Mouse (Mus musculus) liver, embryonic 16.5 days (tissue): ENCODE results near the gene Rusc2. TPM values are rescaled to one million over a fixed set of nuclear protein-coding genes. Genes with fewer than 3 reads are reported as not detected.

Experiments used
- ATAC-seq: fragments of 200-750 bp; cut with Nextera tagmentation; 2 replicates; pipeline ENCODE4 v1.8.0; 2017; ENCODE audit warnings: low read depth, mild to moderate bottlenecking, moderate number of reproducible peaks, moderate library complexity
- H3K27ac ChIP-seq: fragments of 300-500 bp; sonication (generic); 2 replicates; pipeline ENCODE4 v1.5.1; 2014; ENCODE audit warnings: mild to moderate bottlenecking, low read length
- H3K27me3 ChIP-seq: fragments of 300-500 bp; sonication (generic); 2 replicates; pipeline ENCODE4 v1.6.1; 2014; ENCODE audit warnings: low read depth, low read length, mixed read lengths; ENCODE audit not compliant: control insufficient read depth, insufficient read depth
- H3K36me3 ChIP-seq: fragments of 300-500 bp; sonication (generic); 2 replicates; pipeline ENCODE4 v1.6.1; 2014; ENCODE audit warnings: mild to moderate bottlenecking; ENCODE audit not compliant: control insufficient read depth, insufficient read depth
- H3K4me1 ChIP-seq: fragments of 300-500 bp; sonication (generic); 2 replicates; pipeline ENCODE4 v1.6.1; 2014; ENCODE audit warnings: low read depth, low read length, mixed read lengths; ENCODE audit not compliant: control insufficient read depth
- H3K4me2 ChIP-seq: fragments of 300-500 bp; sonication (generic); 2 replicates; pipeline ENCODE4 v1.6.1; 2014; ENCODE audit warnings: low read depth, low read length, mixed read lengths
- H3K4me3 ChIP-seq: fragments of 300-500 bp; sonication (generic); 2 replicates; pipeline ENCODE4 v1.5.1; 2014; ENCODE audit warnings: low read depth, mild to moderate bottlenecking, low read length
- H3K9ac ChIP-seq: fragments of 300-500 bp; sonication (generic); 2 replicates; pipeline ENCODE4 v1.6.1; 2014; ENCODE audit warnings: low read depth, low read length
- H3K9me3 ChIP-seq: fragments of 300-500 bp; sonication (generic); replicated peaks from 2 replicates; pipeline ENCODE4 v1.6.1; 2016; ENCODE audit warnings: low read length; ENCODE audit not compliant: control insufficient read depth
- WGBS: fragments of 180-500 bp; shearing (Covaris S2); extraction: QIAGEN DNeasy Blood & Tissue Kit; methylation state at CpG from one replicate; pipeline ENCODE4 v1.1.7; 2014; ENCODE audit not compliant: insufficient replicate concordance; 5-methylcytosine and 5-hydroxymethylcytosine counted together
- polyA plus RNA-seq: library from polyadenylated mRNA; unstranded; fragments of >200 nt; fragmentation: Nextera tagmentation; extraction: Ambion mirVana; gene quantifications from 2 replicates; pipeline ENCODE4 v1.2.1, GENCODE M21; 2015

Gene Rusc2
- polyA plus RNA-seq, 1 experiment from 2014 or later, result 2.9 TPM

GRCm38 (mm10) chr4:43391521-43392050 is 9.8 kb downstream of the Rusc2 start:
- Histone ChIP-seq H3K4me3 (no peak overlapping the region), H3K9ac (no peak overlapping the region), H3K27me3 (no peaks in the 10 kb centered on the region), H3K27ac (no peak overlapping the region), H3K4me1 (peaks cover 4% of the 10 kb centered on the region; the same call in 1 of the 2 replicates), H3K4me2 (no peak overlapping the region), H3K9me3 (no peaks in the 10 kb centered on the region), H3K36me3 (no peaks in the 10 kb centered on the region)
- peak; percentile 44 for ATAC-seq
- 56% methylated on average over 3 of the region's 3 CpGs for WGBS

GRCm38 (mm10) chr4:43394345-43394891 is 12.6 kb downstream of the Rusc2 start:
- Histone ChIP-seq H3K4me3 (no peak overlapping the region), H3K4me1 (peaks cover 4% of the 10 kb centered on the region; the same call in 1 of the 2 replicates), H3K4me2 (0 out of 2 replicates have a peak overlapping the region, but pooled peaks have one; percentile 4), H3K9ac (no peak overlapping the region), H3K27me3 (no peaks in the 10 kb centered on the region), H3K36me3 (no peaks in the 10 kb centered on the region), H3K27ac (peak overlapping the region; percentile 66), H3K9me3 (no peaks in the 10 kb centered on the region)
- WGBS, result 39% methylated on average over 15 of the region's 15 CpGs
- ATAC-seq, result peak; percentile 72

DNA sequence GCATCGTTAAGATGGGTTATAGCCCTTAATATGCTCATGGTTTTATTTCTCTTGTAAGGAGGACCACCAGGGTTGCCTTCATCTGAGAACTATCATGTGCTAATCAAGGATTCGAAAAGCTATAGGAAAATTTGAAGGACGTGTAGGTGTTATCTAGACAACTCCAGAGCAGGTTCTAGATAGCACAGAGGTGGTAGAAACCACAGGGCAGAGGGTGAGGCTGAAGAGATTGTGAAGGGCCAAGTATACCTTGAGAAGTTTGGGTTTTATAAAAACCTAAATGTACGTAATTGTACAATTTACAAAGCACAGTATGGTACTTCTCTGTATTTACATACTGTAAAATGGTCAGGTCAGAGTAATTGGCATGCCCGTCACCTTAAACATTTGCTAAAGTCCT is 13.4 kb downstream of the Rusc2 start:
- Histone ChIP-seq H3K4me3 (no peak overlapping the region), H3K9me3 (no peaks in the 10 kb centered on the region), H3K9ac (no peak overlapping the region), H3K36me3 (no peaks in the 10 kb centered on the region), H3K4me1 (peaks cover 4% of the 10 kb centered on the region; the same call in 1 of the 2 replicates), H3K27me3 (no peaks in the 10 kb centered on the region), H3K27ac (peak overlapping the region; percentile 66), H3K4me2 (no peak overlapping the region)
- WGBS, result 51% methylated on average over 5 of the region's 5 CpGs
- no peak for ATAC-seq

- no peaks in the 10 kb centered on the region for H3K9me3 ChIP-seq
- WGBS, result 52% methylated on average over 9 of the region's 9 CpGs
- H3K9ac ChIP-seq, result no peak overlapping the region
- H3K27me3 ChIP-seq, result no peaks in the 10 kb centered on the region
- no peak overlapping the region for H3K27ac ChIP-seq
- H3K4me1 ChIP-seq, result peaks cover 4% of the 10 kb centered on the region; the same call in 1 of the 2 replicates
- H3K4me3 ChIP-seq, result no peak overlapping the region
- H3K36me3 ChIP-seq, result no peaks in the 10 kb centered on the region
- no peak overlapping the region for H3K4me2 ChIP-seq
- no peak for ATAC-seq
These were observed 14.1 kb downstream of the Rusc2 start for GRCm38 (mm10) chr4:43395836-43396235.

DNA sequence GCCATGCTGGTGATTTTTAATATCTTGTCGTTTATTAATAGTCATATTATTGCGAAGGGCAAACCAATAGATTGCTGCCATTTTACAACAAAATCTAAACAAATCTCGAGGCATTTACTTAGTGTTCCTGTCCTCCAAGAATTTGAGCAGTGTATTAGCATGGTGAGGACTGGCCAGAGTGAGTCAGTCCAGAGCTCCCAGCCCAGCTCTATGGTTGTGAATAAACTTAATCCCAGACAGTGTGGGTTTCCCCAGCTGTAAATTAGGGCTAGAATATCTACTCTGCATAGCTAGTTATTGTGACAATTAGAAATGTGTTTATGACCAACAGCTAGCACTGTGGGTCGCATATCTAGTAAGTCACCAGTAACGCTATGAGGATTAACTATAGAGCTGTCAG is 14.6 kb downstream of the Rusc2 start:
- Histone ChIP-seq H3K9me3 (no peaks in the 10 kb centered on the region), H3K4me3 (no peak overlapping the region), H3K4me1 (peaks cover 4% of the 10 kb centered on the region; the same call in 1 of the 2 replicates), H3K27ac (no peak overlapping the region), H3K27me3 (no peaks in the 10 kb centered on the region), H3K9ac (no peak overlapping the region), H3K4me2 (no peak overlapping the region), H3K36me3 (no peaks in the 10 kb centered on the region)
- 63% methylated on average over 5 of the region's 5 CpGs for WGBS
- ATAC-seq, result no peak

- H3K27me3 ChIP-seq, result no peaks in the 10 kb centered on the region
- ATAC-seq, result no peak
- 69% methylated on average over 4 of the region's 4 CpGs for WGBS
- H3K4me2 ChIP-seq, result no peak overlapping the region
- H3K9ac ChIP-seq, result no peak overlapping the region
- no peaks in the 10 kb centered on the region for H3K36me3 ChIP-seq
- no peaks in the 10 kb centered on the region for H3K9me3 ChIP-seq
- H3K27ac ChIP-seq, result no peak overlapping the region
- H3K4me1 ChIP-seq, result peaks cover 4% of the 10 kb centered on the region; the same call in 1 of the 2 replicates
- no peak overlapping the region for H3K4me3 ChIP-seq
These were observed 16.2 kb downstream of the Rusc2 start for GRCm38 (mm10) chr4:43398014-43398413.

DNA sequence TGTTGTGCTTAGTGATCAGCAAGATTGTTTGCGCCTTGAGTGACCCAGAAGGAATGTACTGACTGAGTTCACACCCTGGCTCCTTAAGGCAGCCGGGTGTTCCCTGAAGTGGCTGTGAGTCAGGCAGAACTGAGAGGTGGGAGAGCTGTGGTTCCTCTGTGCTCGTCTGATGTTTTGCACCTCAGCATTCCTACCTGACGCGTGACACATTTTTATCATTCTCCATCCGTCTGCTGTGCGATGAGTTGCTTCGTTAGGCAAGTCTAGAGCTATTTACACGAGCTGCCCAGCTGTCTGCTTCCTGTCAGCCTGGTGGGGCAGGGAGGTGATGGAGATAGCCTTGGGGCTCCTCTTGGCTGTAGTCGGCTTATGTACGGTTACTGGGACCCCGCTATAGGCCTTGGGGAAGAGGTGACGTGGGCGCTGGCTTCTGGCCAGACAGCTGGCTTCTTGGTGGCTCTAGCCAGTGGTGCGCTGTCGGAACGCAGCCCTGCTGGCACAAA is 17.1 kb downstream of the Rusc2 start:
- no peak overlapping the region for H3K4me2 ChIP-seq
- no peaks in the 10 kb centered on the region for H3K27me3 ChIP-seq
- H3K9ac ChIP-seq, result no peak overlapping the region
- no peak for ATAC-seq
- no peaks in the 10 kb centered on the region for H3K36me3 ChIP-seq
- no peak overlapping the region for H3K4me3 ChIP-seq
- peaks cover 4% of the 10 kb centered on the region; the same call in 1 of the 2 replicates for H3K4me1 ChIP-seq
- H3K27ac ChIP-seq, result no peak overlapping the region
- H3K9me3 ChIP-seq, result no peaks in the 10 kb centered on the region
- WGBS, result 52% methylated on average over 17 of the region's 17 CpGs

DNA sequence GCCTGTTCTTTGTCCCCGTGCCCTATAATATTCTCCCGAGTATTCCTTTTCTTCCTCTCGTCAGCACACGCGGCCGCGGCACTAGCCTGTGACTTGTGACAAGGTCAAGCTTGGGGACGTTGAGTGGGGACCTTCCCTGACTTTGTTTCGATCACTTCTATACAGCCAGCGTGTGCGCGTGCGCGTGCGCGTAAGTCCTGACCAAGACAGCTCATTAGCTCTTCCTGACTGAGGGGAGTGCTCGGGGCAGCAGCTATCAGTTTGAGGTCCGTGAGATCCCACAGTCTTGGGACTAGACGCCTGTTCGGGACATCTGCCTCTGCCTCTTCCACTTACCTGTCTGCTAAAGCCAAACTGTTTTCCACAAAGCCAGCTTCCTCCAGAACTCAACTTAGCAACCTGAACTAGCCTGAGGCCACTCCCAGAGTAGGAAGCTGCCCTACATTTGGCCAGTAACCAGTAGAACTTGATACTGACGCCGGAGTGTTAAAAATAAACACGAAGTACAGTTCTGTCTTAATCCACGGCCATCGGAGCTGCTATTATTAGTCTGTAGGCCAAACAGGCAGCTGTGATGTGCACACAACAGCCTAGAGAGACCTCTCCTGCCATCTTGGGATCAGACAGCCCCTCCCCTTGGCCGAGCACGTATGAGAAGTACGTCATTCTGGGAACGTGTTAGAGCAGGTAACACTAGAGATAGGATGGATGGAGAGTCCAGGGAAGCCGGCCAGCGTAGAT is 17.8 kb downstream of the Rusc2 start:
- H3K27ac ChIP-seq, result no peak overlapping the region
- no peak overlapping the region for H3K4me3 ChIP-seq
- H3K27me3 ChIP-seq, result no peaks in the 10 kb centered on the region
- no peaks in the 10 kb centered on the region for H3K36me3 ChIP-seq
- no peaks in the 10 kb centered on the region for H3K9me3 ChIP-seq
- ATAC-seq, result no peak
- peaks cover 4% of the 10 kb centered on the region; the same call in 1 of the 2 replicates for H3K4me1 ChIP-seq
- H3K4me2 ChIP-seq, result no peak overlapping the region
- WGBS, result 71% methylated on average over 31 of the region's 31 CpGs
- H3K9ac ChIP-seq, result no peak overlapping the region

GRCm38 (mm10) chr4:43400976-43401375 is 19.2 kb downstream of the Rusc2 start:
- 45% methylated on average over 10 of the region's 10 CpGs for WGBS
- Histone ChIP-seq H3K9me3 (no peaks in the 10 kb centered on the region), H3K4me1 (no peaks in the 10 kb centered on the region), H3K4me2 (no peak overlapping the region), H3K27ac (no peak overlapping the region), H3K36me3 (no peaks in the 10 kb centered on the region), H3K27me3 (no peaks in the 10 kb centered on the region; the same call in none of the 2 replicates), H3K9ac (no peak overlapping the region), H3K4me3 (no peak overlapping the region)
- no peak for ATAC-seq
